Mouse (Mus musculus) intestine, postnatal 0 days (tissue): Measurements from ENCODE around the gene Adar. TPM values are rescaled to one million over a fixed set of nuclear protein-coding genes. Genes with fewer than 3 reads are reported as not detected.

Experiments used
- ATAC-seq: fragments of 200-750 bp; cut with Nextera tagmentation; 2 replicates; pipeline ENCODE4 v1.8.0; 2017; ENCODE audit warnings: mild to moderate bottlenecking, moderate TSS enrichment, moderate library complexity
- H3K27ac ChIP-seq: fragments of 300-500 bp; sonication (generic); 2 replicates; pipeline ENCODE4 v1.5.1; 2014; ENCODE audit warnings: mild to moderate bottlenecking, low read depth, low read length, moderate library complexity
- H3K27me3 ChIP-seq: fragments of 300-500 bp; sonication (generic); replicated peaks from 2 replicates; pipeline ENCODE4 v1.6.1; 2014; ENCODE audit warnings: low read length, mixed read lengths; ENCODE audit not compliant: control insufficient read depth, insufficient read depth
- H3K36me3 ChIP-seq: fragments of 300-500 bp; sonication (generic); 2 replicates; pipeline ENCODE4 v1.6.1; 2014; ENCODE audit warnings: mild to moderate bottlenecking, moderate library complexity; ENCODE audit not compliant: control insufficient read depth, insufficient read depth
- H3K4me1 ChIP-seq: fragments of 300-500 bp; sonication (generic); replicated peaks from 2 replicates; pipeline ENCODE4 v1.6.1; 2014; ENCODE audit warnings: antibody characterized with exemption, low read length, mixed read lengths; ENCODE audit not compliant: control insufficient read depth, insufficient read depth
- H3K4me2 ChIP-seq: fragments of 300-500 bp; sonication (generic); replicated peaks from 2 replicates; pipeline ENCODE4 v1.6.1; 2014; ENCODE audit warnings: low read depth, mild to moderate bottlenecking, moderate library complexity
- H3K4me3 ChIP-seq: fragments of 300-500 bp; sonication (generic); 2 replicates; pipeline ENCODE4 v1.5.1; 2014; ENCODE audit warnings: low read depth, low read length
- H3K9ac ChIP-seq: fragments of 300-500 bp; sonication (generic); 2 replicates; pipeline ENCODE4 v1.6.1; 2014; ENCODE audit warnings: mild to moderate bottlenecking, low read depth, low read length
- H3K9me3 ChIP-seq: fragments of 300-500 bp; sonication (generic); 2 replicates; pipeline ENCODE4 v1.6.1; 2016; ENCODE audit warnings: mixed run types; ENCODE audit not compliant: control insufficient read depth
- CTCF ChIP-seq: sonication (generic); IDR thresholded peaks from 2 replicates; pipeline ENCODE4 v1.5.1; 2016; ENCODE audit warnings: low read depth, mild to moderate bottlenecking, control low read depth, antibody characterized with exemption, moderate library complexity
- WGBS: fragments of 180-500 bp; shearing (Covaris S2); extraction: QIAGEN DNeasy Blood & Tissue Kit; methylation state at CpG from one replicate; pipeline ENCODE4 v1.1.7; 2014; 5-methylcytosine and 5-hydroxymethylcytosine counted together
- polyA plus RNA-seq: library from polyadenylated mRNA; unstranded; fragments of >200 nt; fragmentation: Nextera tagmentation; extraction: Ambion mirVana; gene quantifications from 2 replicates; pipeline ENCODE4 v1.2.1, GENCODE M21; 2015

Adar gene
- polyA plus RNA-seq, 1 experiment from 2014 or later: 10.3 TPM

DNA sequence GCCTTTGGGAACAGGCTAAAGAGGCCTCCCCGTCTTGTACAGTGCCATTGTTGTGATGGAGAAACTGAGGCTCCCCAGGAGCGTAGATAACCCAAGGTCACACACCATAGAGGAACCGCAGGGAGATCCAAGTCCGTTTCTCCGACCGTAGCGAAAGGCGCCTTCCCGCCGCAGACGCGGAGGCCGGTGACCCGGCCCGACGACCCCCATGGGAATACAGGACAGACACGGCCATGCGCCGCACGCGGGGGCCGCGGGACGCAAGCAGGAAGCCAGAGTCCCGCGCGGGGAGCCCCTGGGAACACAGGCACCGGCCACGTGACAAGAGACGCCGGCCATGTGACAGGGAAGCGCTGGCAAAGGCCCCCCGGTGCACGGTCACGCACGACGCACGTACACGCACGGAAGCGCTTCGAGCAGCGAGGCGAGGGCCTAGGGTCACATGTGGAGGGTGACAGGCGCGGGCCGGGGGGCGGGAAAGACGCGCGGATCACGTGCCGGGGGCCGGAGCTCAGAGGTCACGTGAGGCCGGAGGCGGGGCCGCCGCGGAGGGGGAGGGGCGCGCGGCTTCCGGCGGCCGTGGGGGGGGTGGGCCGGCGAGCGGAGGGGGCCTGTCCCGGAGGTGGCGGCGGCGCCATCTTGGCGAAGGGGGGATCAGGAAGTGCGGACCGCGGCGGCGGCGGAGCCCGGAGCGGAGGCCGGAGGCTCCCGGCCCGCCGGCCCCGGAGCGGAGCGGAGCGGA is 58.3 kb downstream of the Adar start, which contains the start of gene Ube2q1:
Gene Ube2q1, plus strand, starts transcription at position 649 of the 742 bp plus-strand sequence.
- Histone ChIP-seq H3K4me3 (peak within 1 kb of the TSS; percentile 97), H3K9me3 (no peaks in the 10 kb centered on the region), H3K9ac (peak within 1 kb of the TSS; percentile 99), H3K36me3 (peaks cover 20% of the 10 kb centered on the region), H3K27me3 (no peaks in the 10 kb centered on the region), H3K27ac (peak within 1 kb of the TSS; percentile 99), H3K4me2 (peak within 1 kb of the TSS; percentile 89), H3K4me1 (peaks cover 9% of the 10 kb centered on the region; the same call in 1 of the 2 replicates)
- WGBS: under 1% methylated on average over 67 of the region's 90 CpGs
- no peak for TF ChIP-seq CTCF
- ATAC-seq: peak; percentile 92

- no peak for TF ChIP-seq CTCF
- Histone ChIP-seq H3K36me3 (peaks cover 20% of the 10 kb centered on the region), H3K9ac (peak overlapping the region; percentile 99), H3K27me3 (no peaks in the 10 kb centered on the region), H3K4me1 (peaks cover 9% of the 10 kb centered on the region; the same call in 1 of the 2 replicates), H3K9me3 (no peaks in the 10 kb centered on the region), H3K27ac (peak overlapping the region; percentile 99), H3K4me2 (peak overlapping the region; percentile 89), H3K4me3 (peak overlapping the region; percentile 97)
- WGBS: under 1% methylated on average over 26 of the region's 37 CpGs
- peak; percentile 29 for ATAC-seq
Observed at GRCm38 (mm10) chr3:89773740-89774211, 59.0 kb downstream of the Adar start.

DNA sequence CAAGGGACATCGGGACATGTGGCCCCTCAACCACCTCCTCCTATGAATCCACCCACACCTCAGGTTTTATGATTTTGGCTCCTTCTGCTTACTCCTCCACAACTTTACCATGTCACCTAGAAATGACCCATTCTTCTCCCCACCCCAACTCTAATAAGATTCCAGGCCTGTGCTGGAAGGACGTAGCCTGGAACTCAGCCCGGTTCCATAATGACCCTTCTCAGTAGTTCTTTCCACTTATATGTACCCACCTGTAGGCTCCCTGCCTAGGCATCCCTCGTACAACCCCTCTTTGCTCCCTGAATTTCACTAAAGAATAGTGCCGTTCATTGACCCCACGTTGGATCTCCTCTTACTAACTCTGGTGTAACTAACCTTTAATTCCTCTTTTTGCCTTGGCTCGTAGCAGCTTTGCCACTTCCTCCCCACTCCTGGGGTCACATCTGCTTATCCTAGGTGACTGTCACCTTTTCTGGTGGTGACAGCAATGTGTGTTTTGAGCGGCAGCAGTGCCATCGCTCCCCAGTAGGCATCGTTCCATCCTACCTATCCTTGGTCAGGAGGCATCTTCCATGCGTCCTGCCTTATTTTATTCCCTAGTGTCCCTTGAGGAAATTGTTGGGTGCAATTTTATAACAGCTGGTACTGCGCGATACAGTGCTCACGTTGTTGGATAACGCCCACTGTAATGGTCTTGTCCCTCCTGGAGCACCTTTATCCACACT is 59.6 kb downstream of the Adar start:
- 20% methylated on average over 15 of the region's 15 CpGs for WGBS
- Histone ChIP-seq H3K4me1 (peaks cover 9% of the 10 kb centered on the region; the same call in 1 of the 2 replicates), H3K36me3 (peaks cover 20% of the 10 kb centered on the region), H3K9ac (peak overlapping the region; percentile 99), H3K9me3 (no peaks in the 10 kb centered on the region), H3K27me3 (no peaks in the 10 kb centered on the region), H3K27ac (peak overlapping the region; percentile 99), H3K4me3 (peak overlapping the region; percentile 97), H3K4me2 (peak overlapping the region; percentile 89)
- no peak for TF ChIP-seq CTCF
- ATAC-seq: no peak

- Histone ChIP-seq H3K4me1 (peaks cover 9% of the 10 kb centered on the region; the same call in 1 of the 2 replicates), H3K9me3 (no peaks in the 10 kb centered on the region), H3K9ac (no peak overlapping the region), H3K36me3 (peaks cover 36% of the 10 kb centered on the region), H3K27ac (peak overlapping the region; percentile 9; the same call in 1 of the 2 replicates), H3K4me2 (peak overlapping the region; percentile 89; the same call in 1 of the 2 replicates), H3K4me3 (no peak overlapping the region), H3K27me3 (no peaks in the 10 kb centered on the region)
- TF ChIP-seq CTCF: no peak
- 78% methylated on average over 4 of the region's 4 CpGs for WGBS
- no peak for ATAC-seq
Observed at GRCm38 (mm10) chr3:89776001-89776400, 61.2 kb downstream of the Adar start.

- 0 out of 2 replicates have a peak overlapping the region, but pooled peaks have one; percentile 46 for H3K27ac ChIP-seq
- no peaks in the 10 kb centered on the region for H3K9me3 ChIP-seq
- no peak overlapping the region for H3K4me2 ChIP-seq
- H3K27me3 ChIP-seq: no peaks in the 10 kb centered on the region
- H3K9ac ChIP-seq: no peak overlapping the region
- 85% methylated on average over 4 of the region's 4 CpGs for whole genome bisulfite sequencing
- no peak overlapping the region for H3K4me3 ChIP-seq
- no peak for TF ChIP-seq CTCF
- peaks cover 62% of the 10 kb centered on the region for H3K36me3 ChIP-seq
- no peak for ATAC-seq
- H3K4me1 ChIP-seq: peaks cover 6% of the 10 kb centered on the region; the same call in 1 of the 2 replicates
Observed at GRCm38 (mm10) chr3:89780102-89780501, 65.3 kb downstream of the Adar start.

- no peak for TF ChIP-seq CTCF
- 81% methylated on average over 5 of the region's 5 CpGs for WGBS
- Histone ChIP-seq H3K27me3 (no peaks in the 10 kb centered on the region), H3K27ac (no peak overlapping the region), H3K9me3 (no peaks in the 10 kb centered on the region), H3K4me2 (no peak overlapping the region), H3K36me3 (peaks cover 59% of the 10 kb centered on the region), H3K4me3 (no peak overlapping the region), H3K9ac (no peak overlapping the region), H3K4me1 (no peaks in the 10 kb centered on the region)
- ATAC-seq: no peak
Observed at GRCm38 (mm10) chr3:89781640-89782039, 66.8 kb downstream of the Adar start.
